Mouse (Mus musculus) heart, adult 2 months (tissue): ENCODE data around the gene AC140267.1.

ENCODE experiments used
- CTCF ChIP-seq: fragments of 200-600 bp; IDR thresholded peaks from 2 replicates; pipeline ENCODE4 v1.8.1; 2022; ENCODE audit warnings: antibody characterized with exemption, mild to moderate bottlenecking, moderate library complexity
- EP300 ChIP-seq: fragments of 200-500 bp; IDR thresholded peaks from 2 replicates; pipeline ENCODE4 v1.6.1; 2011; ENCODE audit warnings: low read depth, low read length, control low read depth; ENCODE audit not compliant: insufficient read depth
- POLR2A ChIP-seq: fragments of 200-500 bp; IDR thresholded peaks from 2 replicates; pipeline ENCODE4 v1.6.1; 2011; ENCODE audit warnings: mild to moderate bottlenecking, low read depth, low read length, control low read depth; ENCODE audit not compliant: insufficient read depth

GRCm38 (mm10) chr15:80249672-80250071 is 14.0 kb downstream of the AC140267.1 start:
- TF ChIP-seq POLR2A (no peak), CTCF (no peak), EP300 (no peak)
